Mouse (Mus musculus) pancreas, adult 10 weeks (tissue): ENCODE measurements around the gene Kri1. TPM values are rescaled to one million over a fixed set of nuclear protein-coding genes. Genes with fewer than 3 reads are reported as not detected.

Source experiments
- polyA plus RNA-seq: library from polyadenylated mRNA; stranded (reverse); fragments of 350-450 nt; fragmentation: Illumina TruSeq; extraction: RNeasy Lipid Tissue Mini Kit (QIAGEN cat#74804); gene quantifications from one replicate; pipeline ENCODE4 v1.2.3, GENCODE M21; 2015; ENCODE audit warnings: low read depth, low replicate concordance; ENCODE audit not compliant: insufficient read depth

The Kri1 gene
- polyA plus RNA-seq: 14.5 TPM

GRCm38 (mm10) chr9:21287571-21288402, at the start of gene Kri1:
Kri1 (minus strand) TSS chr9:21287969.

GRCm38 (mm10) chr9:21320619-21321512, 33.1 kb upstream of the Kri1 start, which contains the start of gene Slc44a2:
Slc44a2 (plus strand) TSS chr9:21320698.

GRCm38 (mm10) chr9:21312134-21312533, 24.4 kb upstream of the Kri1 start, which contains the start of gene Ap1m2:
Ap1m2 (minus strand) TSS chr9:21312337.

GRCm38 (mm10) chr9:21291022-21291787, 3.4 kb upstream of the Kri1 start, which contains the start of gene Cdkn2d:
Cdkn2d (minus strand) TSS chr9:21291407.

GRCm38 (mm10) chr9:21265000-21265561, 22.7 kb downstream of the Kri1 start, which contains the start of gene Atg4d:
Atg4d (plus strand) TSS chr9:21265293.

GRCm38 (mm10) chr9:21248326-21248725, 39.4 kb downstream of the Kri1 start, which contains the start of gene S1pr5:
S1pr5 (minus strand) TSS chr9:21248443.

GRCm38 (mm10) chr9:21238733-21239464, 48.9 kb downstream of the Kri1 start, which contains the start of gene Keap1:
Keap1 (minus strand) TSS chr9:21239361.

Other genes starting within 250 kb of the Kri1 start
- not detected for gene Zglp1, start 220.9 kb downstream of the Kri1 start, polyA plus RNA-seq
- 0.74 TPM for gene Gm49373, start 214.9 kb downstream of the Kri1 start, polyA plus RNA-seq
- gene Fdx1l, start 214.4 kb downstream of the Kri1 start, polyA plus RNA-seq: 12.7 TPM
- gene Gm38431, start 196.0 kb downstream of the Kri1 start, polyA plus RNA-seq: 4.2 TPM
- 4.9 TPM for gene Raver1, start 196.0 kb downstream of the Kri1 start, polyA plus RNA-seq
- 6.1 TPM for gene Tyk2, start 156.7 kb downstream of the Kri1 start, polyA plus RNA-seq
- 23.2 TPM for gene Cdc37, start 138.0 kb downstream of the Kri1 start, polyA plus RNA-seq
- gene Pde4a, start 122.3 kb downstream of the Kri1 start, polyA plus RNA-seq: 12.9 TPM
- 10.2 TPM for gene Keap1, start 48.6 kb downstream of the Kri1 start, polyA plus RNA-seq
- gene S1pr5, start 39.5 kb downstream of the Kri1 start, polyA plus RNA-seq: not detected
- gene Atg4d, start 22.7 kb downstream of the Kri1 start, polyA plus RNA-seq: 5.9 TPM
- 5.5 TPM for gene Cdkn2d, start 3.4 kb upstream of the Kri1 start, polyA plus RNA-seq
- 11.4 TPM for gene Ap1m2, start 24.4 kb upstream of the Kri1 start, polyA plus RNA-seq
- 16.7 TPM for gene Slc44a2, start 32.7 kb upstream of the Kri1 start, polyA plus RNA-seq
- 18.0 TPM for gene Ilf3, start 79.9 kb upstream of the Kri1 start, polyA plus RNA-seq
- gene Qtrt1, start 123.9 kb upstream of the Kri1 start, polyA plus RNA-seq: 58.6 TPM
- gene Dnm2, start 136.9 kb upstream of the Kri1 start, polyA plus RNA-seq: 30.4 TPM
- 4.5 TPM for gene Tmed1, start 222.3 kb upstream of the Kri1 start, polyA plus RNA-seq
- 1.3 TPM for gene AB124611, start 238.2 kb upstream of the Kri1 start, polyA plus RNA-seq